Mouse (Mus musculus) intestine, postnatal 0 days (tissue): Measurements from ENCODE around the gene Prickle2. TPM values are rescaled to one million over a fixed set of nuclear protein-coding genes. Genes with fewer than 3 reads are reported as not detected.

Experiments used
- ATAC-seq: fragments of 200-750 bp; cut with Nextera tagmentation; 2 replicates; pipeline ENCODE4 v1.8.0; 2017; ENCODE audit warnings: mild to moderate bottlenecking, moderate TSS enrichment, moderate library complexity
- H3K27ac ChIP-seq: fragments of 300-500 bp; sonication (generic); 2 replicates; pipeline ENCODE4 v1.5.1; 2014; ENCODE audit warnings: mild to moderate bottlenecking, low read depth, low read length, moderate library complexity
- H3K27me3 ChIP-seq: fragments of 300-500 bp; sonication (generic); replicated peaks from 2 replicates; pipeline ENCODE4 v1.6.1; 2014; ENCODE audit warnings: low read length, mixed read lengths; ENCODE audit not compliant: control insufficient read depth, insufficient read depth
- H3K36me3 ChIP-seq: fragments of 300-500 bp; sonication (generic); 2 replicates; pipeline ENCODE4 v1.6.1; 2014; ENCODE audit warnings: mild to moderate bottlenecking, moderate library complexity; ENCODE audit not compliant: control insufficient read depth, insufficient read depth
- H3K4me1 ChIP-seq: fragments of 300-500 bp; sonication (generic); replicated peaks from 2 replicates; pipeline ENCODE4 v1.6.1; 2014; ENCODE audit warnings: antibody characterized with exemption, low read length, mixed read lengths; ENCODE audit not compliant: control insufficient read depth, insufficient read depth
- H3K4me2 ChIP-seq: fragments of 300-500 bp; sonication (generic); replicated peaks from 2 replicates; pipeline ENCODE4 v1.6.1; 2014; ENCODE audit warnings: low read depth, mild to moderate bottlenecking, moderate library complexity
- H3K4me3 ChIP-seq: fragments of 300-500 bp; sonication (generic); 2 replicates; pipeline ENCODE4 v1.5.1; 2014; ENCODE audit warnings: low read depth, low read length
- H3K9ac ChIP-seq: fragments of 300-500 bp; sonication (generic); 2 replicates; pipeline ENCODE4 v1.6.1; 2014; ENCODE audit warnings: mild to moderate bottlenecking, low read depth, low read length
- H3K9me3 ChIP-seq: fragments of 300-500 bp; sonication (generic); 2 replicates; pipeline ENCODE4 v1.6.1; 2016; ENCODE audit warnings: mixed run types; ENCODE audit not compliant: control insufficient read depth
- CTCF ChIP-seq: sonication (generic); IDR thresholded peaks from 2 replicates; pipeline ENCODE4 v1.5.1; 2016; ENCODE audit warnings: low read depth, mild to moderate bottlenecking, control low read depth, antibody characterized with exemption, moderate library complexity
- WGBS: fragments of 180-500 bp; shearing (Covaris S2); extraction: QIAGEN DNeasy Blood & Tissue Kit; methylation state at CpG from one replicate; pipeline ENCODE4 v1.1.7; 2014; 5-methylcytosine and 5-hydroxymethylcytosine counted together
- polyA plus RNA-seq: library from polyadenylated mRNA; unstranded; fragments of >200 nt; fragmentation: Nextera tagmentation; extraction: Ambion mirVana; gene quantifications from 2 replicates; pipeline ENCODE4 v1.2.1, GENCODE M21; 2015

The Prickle2 gene
- polyA plus RNA-seq, 1 experiment from 2014 or later, result 1.7 TPM

DNA sequence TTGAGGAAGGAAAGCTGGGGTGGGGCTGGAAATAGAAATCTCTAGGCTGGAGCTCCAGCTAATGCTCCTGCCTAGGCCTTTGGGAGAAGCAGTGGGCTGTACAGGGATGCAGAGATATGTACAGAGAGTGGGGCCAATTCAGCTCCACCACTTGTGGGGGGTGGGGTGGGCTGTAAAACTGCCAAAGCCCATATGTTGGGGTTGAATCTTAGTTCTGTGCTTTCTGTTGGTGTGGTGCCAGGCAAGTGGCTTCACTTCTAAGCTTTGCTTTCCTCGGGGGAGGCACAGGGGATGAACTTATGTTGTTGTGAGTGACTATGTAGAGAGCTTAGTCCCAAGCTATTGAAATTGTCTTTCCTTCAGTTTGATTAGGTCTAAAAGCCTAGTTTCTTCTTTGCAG lies 292.0 kb downstream of the Prickle2 start:
- H3K27ac ChIP-seq, result no peak overlapping the region
- no peak overlapping the region for H3K4me3 ChIP-seq
- H3K36me3 ChIP-seq, result peaks cover 4% of the 10 kb centered on the region; the same call in 1 of the 2 replicates
- ATAC-seq, result no peak
- no peaks in the 10 kb centered on the region for H3K9me3 ChIP-seq
- no peaks in the 10 kb centered on the region for H3K4me1 ChIP-seq
- H3K4me2 ChIP-seq, result no peak overlapping the region
- H3K9ac ChIP-seq, result no peak overlapping the region
- no peaks in the 10 kb centered on the region for H3K27me3 ChIP-seq
- no peak for TF ChIP-seq CTCF
- whole genome bisulfite sequencing, result 50% methylated on average over 1 of the region's 1 CpGs

DNA sequence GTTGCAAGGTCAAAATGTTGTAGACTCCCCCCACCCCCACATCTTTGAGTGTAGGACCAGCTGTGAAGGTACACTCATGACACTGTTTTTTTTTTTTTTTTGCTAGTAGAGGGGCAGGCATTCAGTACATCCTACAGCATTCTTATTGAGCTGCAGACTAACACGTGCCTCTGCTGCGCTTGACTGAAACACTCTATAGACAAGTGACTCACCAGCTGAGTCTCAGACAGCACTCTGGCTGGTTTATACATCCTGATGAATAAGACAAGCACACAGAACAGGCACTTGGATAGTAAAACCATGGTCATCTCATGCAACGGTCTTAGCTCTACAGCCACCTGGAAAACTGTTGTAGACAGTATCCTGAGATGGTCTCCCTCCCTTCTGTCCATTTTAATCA lies 296.2 kb downstream of the Prickle2 start:
- Histone ChIP-seq H3K27ac (no peak overlapping the region), H3K9ac (no peak overlapping the region), H3K4me2 (no peak overlapping the region), H3K9me3 (no peaks in the 10 kb centered on the region), H3K4me3 (no peak overlapping the region), H3K4me1 (no peaks in the 10 kb centered on the region), H3K36me3 (peaks cover 4% of the 10 kb centered on the region; the same call in 1 of the 2 replicates), H3K27me3 (no peaks in the 10 kb centered on the region)
- no peak for TF ChIP-seq CTCF
- WGBS, result 75% methylated on average over 3 of the region's 3 CpGs
- ATAC-seq, result no peak

DNA sequence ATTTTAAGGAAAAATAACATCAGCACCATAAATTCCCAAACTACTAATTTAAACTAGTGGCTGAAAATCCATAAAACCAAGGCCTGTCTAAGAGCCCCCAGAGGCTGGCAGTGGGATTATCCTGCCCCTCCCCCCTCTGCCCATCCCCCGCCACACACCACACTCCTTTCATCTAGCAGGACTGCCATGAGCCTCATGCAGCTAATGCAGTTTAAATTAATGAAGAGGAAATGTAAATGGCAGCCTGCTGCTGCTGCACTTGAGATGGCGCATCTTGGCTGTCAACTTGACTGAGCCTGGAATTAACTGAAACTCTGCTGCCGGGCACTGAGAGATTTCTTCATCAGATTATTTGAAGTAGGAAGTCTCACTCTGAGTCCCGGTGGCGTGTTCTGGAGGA lies 298.7 kb downstream of the Prickle2 start:
- Histone ChIP-seq H3K27ac (no peak overlapping the region), H3K4me1 (no peaks in the 10 kb centered on the region), H3K4me2 (no peak overlapping the region), H3K9me3 (no peaks in the 10 kb centered on the region), H3K4me3 (no peak overlapping the region), H3K27me3 (no peaks in the 10 kb centered on the region), H3K9ac (no peak overlapping the region), H3K36me3 (peaks cover 4% of the 10 kb centered on the region; the same call in 1 of the 2 replicates)
- WGBS, result 76% methylated on average over 5 of the region's 5 CpGs
- no peak for ATAC-seq
- TF ChIP-seq CTCF, result no peak

DNA sequence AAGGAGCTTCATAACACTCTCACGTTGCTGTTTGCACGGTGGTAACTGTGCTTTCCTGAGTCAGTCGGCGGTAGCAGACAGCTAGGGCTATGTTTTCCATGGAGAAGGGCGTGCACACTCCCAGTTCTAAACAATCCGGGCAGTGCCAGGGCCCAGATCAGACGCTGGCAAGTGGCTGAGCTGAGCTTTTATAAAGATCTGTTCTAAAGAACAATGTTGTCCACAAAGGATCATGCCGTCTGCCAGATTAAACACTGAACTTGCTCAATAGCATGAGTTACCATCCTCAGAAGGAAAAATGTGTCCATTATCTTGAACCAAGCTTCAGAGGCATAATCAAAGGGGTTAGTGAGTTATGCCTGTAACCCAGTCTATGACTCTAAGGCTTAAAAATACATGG lies 300.4 kb downstream of the Prickle2 start:
- ATAC-seq, result no peak

DNA sequence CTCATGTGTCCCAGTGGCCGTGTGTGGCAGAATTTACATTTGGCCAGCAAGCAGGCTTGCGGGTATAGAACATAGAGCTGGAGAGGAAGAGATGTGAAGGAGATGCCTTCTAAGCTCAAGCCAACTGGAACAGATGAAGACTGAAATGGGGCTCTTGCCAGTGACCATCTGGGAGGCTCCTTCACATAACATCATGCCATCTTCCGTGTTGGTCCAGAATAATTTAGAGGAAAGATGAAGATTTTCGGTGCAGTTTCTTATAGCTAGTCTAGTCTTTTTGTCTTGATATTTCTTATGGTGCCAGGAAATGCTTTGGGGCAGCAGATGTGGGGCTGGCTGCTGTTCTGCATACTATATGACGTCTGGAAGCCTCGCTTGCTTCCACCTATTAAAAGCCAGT lies 308.1 kb downstream of the Prickle2 start:
- 91% methylated on average over 6 of the region's 6 CpGs for WGBS
- Histone ChIP-seq H3K27ac (no peak overlapping the region), H3K4me1 (no peaks in the 10 kb centered on the region), H3K4me3 (no peak overlapping the region), H3K27me3 (no peaks in the 10 kb centered on the region), H3K9me3 (no peaks in the 10 kb centered on the region), H3K36me3 (no peaks in the 10 kb centered on the region), H3K9ac (no peak overlapping the region), H3K4me2 (no peak overlapping the region)
- TF ChIP-seq CTCF, result no peak
- no peak for ATAC-seq

More for the DNA sequence above, 300.4 kb downstream of the Prickle2 start:
- Histone ChIP-seq H3K27me3 (no peaks in the 10 kb centered on the region), H3K36me3 (no peaks in the 10 kb centered on the region; the same call in 1 of the 2 replicates), H3K4me1 (no peaks in the 10 kb centered on the region), H3K4me2 (no peak overlapping the region), H3K9me3 (no peaks in the 10 kb centered on the region), H3K4me3 (no peak overlapping the region), H3K27ac (no peak overlapping the region), H3K9ac (no peak overlapping the region)
- no peak for TF ChIP-seq CTCF
- 55% methylated on average over 8 of the region's 8 CpGs for WGBS

DNA sequence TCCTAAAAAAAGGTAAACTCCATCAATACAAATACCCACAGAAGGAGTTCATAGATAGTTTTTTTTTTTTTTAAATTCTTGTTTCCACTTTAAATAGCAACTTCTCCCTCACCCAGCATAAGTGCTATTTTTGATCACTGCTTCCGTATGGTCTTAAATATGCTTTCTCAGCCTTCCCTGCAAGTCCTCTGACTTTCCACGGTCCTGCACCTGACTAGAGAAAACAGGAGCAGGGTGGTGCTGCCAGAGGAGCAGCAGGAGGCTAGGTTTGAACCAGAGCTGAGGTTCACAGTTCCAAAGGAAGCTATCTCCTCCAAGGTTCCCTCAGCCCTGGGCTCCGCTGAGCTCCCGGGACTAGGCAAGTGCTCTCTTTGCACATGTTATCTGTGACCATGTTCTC lies 310.4 kb downstream of the Prickle2 start:
- no peak overlapping the region for H3K4me2 ChIP-seq

DNA sequence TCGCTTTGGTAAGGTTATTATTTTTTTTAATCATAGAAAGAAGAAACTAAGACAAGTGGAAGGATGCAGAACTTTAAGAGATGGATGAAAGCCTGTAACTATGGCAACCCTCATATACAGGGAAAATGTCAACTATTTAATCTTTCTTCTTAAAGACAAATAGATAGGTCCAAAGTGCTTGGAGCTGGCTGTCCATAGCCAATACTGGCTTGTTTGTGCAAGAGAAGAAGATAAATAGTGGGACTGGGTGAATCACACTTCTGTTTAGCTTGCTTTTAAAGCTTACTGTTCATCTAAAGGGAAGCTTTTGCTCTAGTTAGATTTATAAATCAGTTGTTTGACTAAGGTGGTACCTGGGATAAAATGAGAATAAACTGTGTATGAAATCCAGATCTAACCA lies 310.8 kb downstream of the Prickle2 start:
- Histone ChIP-seq H3K4me1 (no peaks in the 10 kb centered on the region), H3K4me3 (no peak overlapping the region), H3K36me3 (no peaks in the 10 kb centered on the region), H3K27ac (no peak overlapping the region), H3K27me3 (no peaks in the 10 kb centered on the region), H3K4me2 (no peak overlapping the region), H3K9ac (no peak overlapping the region), H3K9me3 (no peaks in the 10 kb centered on the region)
- WGBS, result 66% methylated on average over 1 of the region's 1 CpGs
- ATAC-seq, result no peak
- TF ChIP-seq CTCF, result no peak

More for the DNA sequence above, 310.4 kb downstream of the Prickle2 start:
- no peak for ATAC-seq
- 46% methylated on average over 4 of the region's 4 CpGs for WGBS
- Histone ChIP-seq H3K4me1 (no peaks in the 10 kb centered on the region), H3K9me3 (no peaks in the 10 kb centered on the region), H3K36me3 (no peaks in the 10 kb centered on the region), H3K4me3 (no peak overlapping the region), H3K27ac (no peak overlapping the region), H3K27me3 (no peaks in the 10 kb centered on the region), H3K9ac (no peak overlapping the region)
- no peak for TF ChIP-seq CTCF
